Mouse (Mus musculus): ENCODE results near the gene Ccdc22.

Ccdc22 gene

GRCm38 (mm10) chrX:7604879-7605574 is at the start of gene Ccdc22:
TSS of gene Ccdc22 (minus strand) at chrX:7605517.
- DNase-seq (ENCODE audit: low spot score in 2 of 2) = peak; percentile 67 to 85

- peak; percentile 65 to 72 for DNase-seq (ENCODE audit: low spot score in 2 of 2)
Observed at GRCm38 (mm10) chrX:7648671-7649304, 43.5 kb upstream of the Ccdc22 start.

GRCm38 (mm10) chrX:7645349-7645748 is 40.0 kb upstream of the Ccdc22 start:
- DNase-seq (ENCODE audit: low spot score in 2 of 2) = peak; percentile 56 to 92

- no peak for DNase-seq (ENCODE audit: low spot score in 2 of 2)
Observed at GRCm38 (mm10) chrX:7640785-7641184, 35.5 kb upstream of the Ccdc22 start.

GRCm38 (mm10) chrX:7639536-7640325 is 34.4 kb upstream of the Ccdc22 start:
- DNase-seq (ENCODE audit: low spot score in 2 of 2) = peak in 1 of 2 experiments; percentile 32

- peak; percentile 67 to 86 for DNase-seq (ENCODE audit: low spot score in 2 of 2)
Observed at GRCm38 (mm10) chrX:7638401-7639091, 33.2 kb upstream of the Ccdc22 start, which contains the start of gene Syp. TSS of gene Syp (plus strand) at chrX:7638471.

- DNase-seq (ENCODE audit: low spot score in 2 of 2) = peak; percentile 51 to 72
Observed at GRCm38 (mm10) chrX:7635101-7635500, 29.8 kb upstream of the Ccdc22 start.

- no peak for DNase-seq (ENCODE audit: low spot score in 2 of 2)
Observed at GRCm38 (mm10) chrX:7632560-7632959, 27.2 kb upstream of the Ccdc22 start.

GRCm38 (mm10) chrX:7617889-7618551 is 12.7 kb upstream of the Ccdc22 start:
- DNase-seq (ENCODE audit: low spot score in 2 of 2) = no peak

GRCm38 (mm10) chrX:7610536-7611258 is 5.4 kb upstream of the Ccdc22 start:
- DNase-seq (ENCODE audit: low spot score in 2 of 2) = peak in 1 of 2 experiments; percentile 32

- peak in 1 of 2 experiments; percentile 16 for DNase-seq (ENCODE audit: low spot score in 2 of 2)
Observed at GRCm38 (mm10) chrX:7610035-7610434, 4.7 kb upstream of the Ccdc22 start.

GRCm38 (mm10) chrX:7606783-7607182 is 1.5 kb upstream of the Ccdc22 start, which contains the start of gene Cacna1f:
TSS of gene Cacna1f (plus strand) at chrX:7607083.
- no peak for DNase-seq (ENCODE audit: low spot score in 2 of 2)

GRCm38 (mm10) chrX:7605575-7605941 is 241 bp upstream of the Ccdc22 start:
- DNase-seq (ENCODE audit: low spot score in 2 of 2) = no peak

- DNase-seq (ENCODE audit: low spot score in 2 of 2) = no peak
Observed at GRCm38 (mm10) chrX:7604004-7604403, 1.3 kb downstream of the Ccdc22 start.

- DNase-seq (ENCODE audit: low spot score in 2 of 2) = no peak
Observed at GRCm38 (mm10) chrX:7595371-7595770, 9.9 kb downstream of the Ccdc22 start.

- no peak for DNase-seq (ENCODE audit: low spot score in 2 of 2)
Observed at GRCm38 (mm10) chrX:7586356-7586755, 19.0 kb downstream of the Ccdc22 start.

GRCm38 (mm10) chrX:7583881-7584280 is 21.4 kb downstream of the Ccdc22 start:
- DNase-seq (ENCODE audit: low spot score in 2 of 2) = no peak

GRCm38 (mm10) chrX:7581151-7581550 is 24.2 kb downstream of the Ccdc22 start:
- DNase-seq (ENCODE audit: low spot score in 2 of 2) = no peak

- peak in 1 of 2 experiments; percentile 16 for DNase-seq (ENCODE audit: low spot score in 2 of 2)
Observed at GRCm38 (mm10) chrX:7574885-7575231, 30.5 kb downstream of the Ccdc22 start.

GRCm38 (mm10) chrX:7574087-7574884 is 31.0 kb downstream of the Ccdc22 start, which contains the start of gene Ppp1r3f:
TSS of gene Ppp1r3f (minus strand) at chrX:7574283.
- peak; percentile 97 to 98 for DNase-seq (ENCODE audit: low spot score in 2 of 2)
